Mouse (Mus musculus) midbrain, embryonic 14.5 days (tissue): ENCODE measurements around the gene Fgfbp3. TPM values are rescaled to one million over a fixed set of nuclear protein-coding genes. Genes with fewer than 3 reads are reported as not detected.

Experiments
- ATAC-seq: fragments of 200-750 bp; cut with Nextera tagmentation; 2 replicates; pipeline ENCODE4 v1.8.0; 2017; ENCODE audit warnings: moderate number of reproducible peaks, moderate library complexity; ENCODE audit not compliant: low FRiP score, low TSS enrichment
- DNase-seq: peaks from one replicate; pipeline ENCODE4 v3.0.0-alpha.2; 2015
- H3K27ac ChIP-seq: fragments of 300-500 bp; sonication (generic); replicated peaks from 2 replicates; pipeline ENCODE4 v1.5.1; 2014; ENCODE audit warnings: mild to moderate bottlenecking, low read depth, low read length, moderate library complexity
- H3K27me3 ChIP-seq: fragments of 300-500 bp; sonication (generic); 2 replicates; pipeline ENCODE4 v1.6.1; 2014; ENCODE audit warnings: low read length, control low read depth, mixed read lengths; ENCODE audit not compliant: control insufficient read depth, insufficient read depth
- H3K36me3 ChIP-seq: fragments of 300-500 bp; sonication (generic); 2 replicates; pipeline ENCODE4 v1.6.1; 2014; ENCODE audit warnings: low read length, control low read depth; ENCODE audit not compliant: control insufficient read depth, insufficient read depth
- H3K4me1 ChIP-seq: fragments of 300-500 bp; sonication (generic); 2 replicates; pipeline ENCODE4 v1.6.1; 2014; ENCODE audit warnings: mild to moderate bottlenecking, antibody characterized with exemption, low read length, control low read depth; ENCODE audit not compliant: control insufficient read depth, insufficient read depth
- H3K4me2 ChIP-seq: fragments of 300-500 bp; sonication (generic); 2 replicates; pipeline ENCODE4 v1.6.1; 2014; ENCODE audit warnings: mild to moderate bottlenecking, low read length, moderate library complexity
- H3K4me3 ChIP-seq: fragments of 300-500 bp; sonication (generic); replicated peaks from 2 replicates; pipeline ENCODE4 v1.5.1; 2014; ENCODE audit warnings: low read depth, low read length
- H3K9ac ChIP-seq: fragments of 300-500 bp; sonication (generic); replicated peaks from 2 replicates; pipeline ENCODE4 v1.6.1; 2014; ENCODE audit warnings: mild to moderate bottlenecking, low read length, moderate library complexity
- H3K9me3 ChIP-seq: fragments of 300-500 bp; sonication (generic); 2 replicates; pipeline ENCODE4 v1.6.1; 2016; ENCODE audit warnings: low read length, control low read depth, mixed read lengths; ENCODE audit not compliant: control insufficient read depth
- WGBS: fragments of 180-500 bp; shearing (Covaris S2); extraction: QIAGEN DNeasy Blood & Tissue Kit; methylation state at CpG from one replicate; pipeline ENCODE4 v1.1.7; 2014; 5-methylcytosine and 5-hydroxymethylcytosine counted together
- polyA plus RNA-seq: library from polyadenylated mRNA; unstranded; fragments of >200 nt; fragmentation: Nextera tagmentation; extraction: Ambion mirVana; gene quantifications from 2 replicates; pipeline ENCODE4 v1.2.1, GENCODE M21; 2014

The Fgfbp3 gene
- polyA plus RNA-seq, 1 experiment from 2014 or later, result 50.6 TPM

- no peak overlapping the region for H3K27ac ChIP-seq
- no peak overlapping the region for H3K4me3 ChIP-seq
- peaks cover 2% of the 10 kb centered on the region for H3K4me1 ChIP-seq
- no peak for ATAC-seq
- no peak for DNase-seq
- no peaks in the 10 kb centered on the region for H3K9me3 ChIP-seq
- H3K27me3 ChIP-seq, result no peaks in the 10 kb centered on the region
- H3K36me3 ChIP-seq, result no peaks in the 10 kb centered on the region
- no peak overlapping the region for H3K4me2 ChIP-seq
- no peak overlapping the region for H3K9ac ChIP-seq
Observed at GRCm38 (mm10) chr19:36932097-36932496, 12.7 kb upstream of the Fgfbp3 start.

DNA sequence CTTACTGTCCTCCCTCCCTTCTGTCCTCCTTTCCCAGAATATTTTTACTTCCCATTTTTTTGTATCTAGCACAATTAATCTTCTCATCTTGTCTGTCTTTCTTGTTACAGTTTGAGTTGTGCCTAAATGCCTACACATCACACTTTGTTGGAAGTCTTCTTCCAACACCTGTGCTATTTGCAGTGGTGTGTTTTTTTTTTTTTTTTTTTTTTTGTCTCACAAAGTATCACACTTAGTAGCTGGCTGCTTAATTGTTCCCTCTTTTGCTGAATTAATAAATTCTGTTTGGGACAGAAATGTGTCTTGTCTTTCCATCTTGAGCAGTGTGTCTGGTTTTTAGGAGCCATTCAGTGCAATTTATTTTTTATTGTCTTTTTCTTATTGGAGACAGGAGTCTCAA is 10.4 kb upstream of the Fgfbp3 start:
- Histone ChIP-seq H3K9ac (no peak overlapping the region), H3K4me3 (no peak overlapping the region), H3K9me3 (no peaks in the 10 kb centered on the region), H3K36me3 (no peaks in the 10 kb centered on the region), H3K4me2 (no peak overlapping the region), H3K27ac (no peak overlapping the region), H3K27me3 (no peaks in the 10 kb centered on the region), H3K4me1 (peaks cover 8% of the 10 kb centered on the region)
- DNase-seq (no peak), ATAC-seq (no peak)

DNA sequence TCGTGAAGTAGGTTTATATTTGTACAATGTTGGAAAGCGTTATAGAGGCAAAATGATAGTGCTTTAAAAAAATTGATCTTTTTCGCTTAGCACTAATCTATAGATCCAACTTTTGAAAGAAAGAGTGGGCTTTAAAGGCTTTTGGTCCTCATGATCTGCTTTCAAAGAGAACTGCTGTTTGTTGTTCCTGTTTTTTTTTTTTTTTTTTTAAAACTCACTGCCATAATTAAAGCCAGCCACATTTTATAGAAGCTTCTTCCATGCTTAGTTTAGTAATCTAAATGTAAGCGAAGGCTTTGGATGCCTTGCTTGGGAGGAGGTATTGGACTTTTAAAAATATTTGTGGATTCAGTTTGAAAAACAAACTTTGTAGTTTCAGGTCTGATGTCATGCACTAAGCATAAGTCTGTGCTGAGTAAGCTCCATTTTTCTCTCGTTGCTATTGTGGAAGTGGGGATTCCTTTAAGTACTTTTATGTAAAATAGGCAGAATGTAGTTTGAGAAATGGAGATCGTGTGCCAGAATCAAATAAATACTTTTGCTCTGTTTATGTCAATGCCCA is 8.5 kb upstream of the Fgfbp3 start:
- Histone ChIP-seq H3K9me3 (no peaks in the 10 kb centered on the region), H3K27me3 (no peaks in the 10 kb centered on the region), H3K36me3 (no peaks in the 10 kb centered on the region), H3K27ac (no peak overlapping the region), H3K4me3 (no peak overlapping the region), H3K4me1 (peaks cover 8% of the 10 kb centered on the region), H3K4me2 (peak overlapping the region; percentile 63), H3K9ac (no peak overlapping the region)
- ATAC-seq, result no peak
- DNase-seq, result no peak
- WGBS, result 88% methylated on average over 6 of the region's 6 CpGs

DNA sequence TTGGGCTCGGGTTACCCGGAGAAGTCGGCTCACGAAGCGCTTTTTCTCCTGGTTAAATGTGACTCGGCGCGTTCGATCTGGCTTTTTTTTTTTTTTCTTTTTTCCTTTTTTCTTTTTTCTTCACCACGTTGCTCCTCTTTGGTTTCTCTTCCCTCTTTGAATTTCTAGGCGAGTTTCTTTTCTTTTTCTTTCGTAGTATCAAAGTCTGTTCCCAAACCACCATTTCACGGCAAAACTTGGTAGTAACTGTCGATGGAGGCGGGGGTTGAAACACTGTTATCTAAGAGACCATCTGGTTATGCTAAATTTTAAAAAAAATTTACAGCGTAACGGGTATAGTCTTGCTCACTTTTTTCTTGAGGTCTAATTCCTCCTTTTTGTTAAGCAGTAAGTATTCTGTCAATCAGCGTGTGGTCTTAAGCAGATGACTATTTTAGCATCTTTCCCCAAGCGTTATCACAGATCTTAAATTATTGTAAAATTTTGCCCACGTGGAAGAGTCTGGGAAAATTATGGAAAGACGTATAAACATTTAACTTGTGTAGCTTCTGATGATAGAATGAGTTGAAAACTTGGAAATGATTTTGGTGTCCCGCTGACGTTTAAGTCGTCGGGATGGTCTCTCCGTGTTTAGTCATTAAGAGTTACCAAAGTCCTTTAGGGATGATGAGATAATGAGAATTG is 7.3 kb upstream of the Fgfbp3 start:
- Histone ChIP-seq H3K27me3 (no peaks in the 10 kb centered on the region), H3K27ac (peak overlapping the region; percentile 91), H3K9me3 (no peaks in the 10 kb centered on the region), H3K4me1 (peaks cover 8% of the 10 kb centered on the region), H3K4me3 (peak overlapping the region; percentile 94), H3K36me3 (no peaks in the 10 kb centered on the region), H3K4me2 (peak overlapping the region; percentile 63), H3K9ac (peak overlapping the region; percentile 84)
- WGBS, result 2% methylated on average over 25 of the region's 26 CpGs
- DNase-seq, result no peak
- no peak for ATAC-seq

- DNase-seq, result peak; percentile 96
- no peaks in the 10 kb centered on the region for H3K27me3 ChIP-seq
- H3K36me3 ChIP-seq, result no peaks in the 10 kb centered on the region
- WGBS, result under 1% methylated on average over 92 of the region's 98 CpGs
- peak within 1 kb of the TSS; percentile 91 for H3K27ac ChIP-seq
- peak within 1 kb of the TSS; percentile 84 for H3K9ac ChIP-seq
- ATAC-seq, result peak; percentile 99
- H3K4me3 ChIP-seq, result peak within 1 kb of the TSS; percentile 94
- peak within 1 kb of the TSS; percentile 63 for H3K4me2 ChIP-seq
- no peaks in the 10 kb centered on the region for H3K9me3 ChIP-seq
- peaks cover 8% of the 10 kb centered on the region for H3K4me1 ChIP-seq
Observed at GRCm38 (mm10) chr19:36925671-36926552, 6.5 kb upstream of the Fgfbp3 start, which contains the start of gene Btaf1. Gene Btaf1, plus strand, starts transcription at chr19:36926079.

GRCm38 (mm10) chr19:36922936-36923335 is 3.5 kb upstream of the Fgfbp3 start:
- 69% methylated on average over 3 of the region's 3 CpGs for whole genome bisulfite sequencing

DNA sequence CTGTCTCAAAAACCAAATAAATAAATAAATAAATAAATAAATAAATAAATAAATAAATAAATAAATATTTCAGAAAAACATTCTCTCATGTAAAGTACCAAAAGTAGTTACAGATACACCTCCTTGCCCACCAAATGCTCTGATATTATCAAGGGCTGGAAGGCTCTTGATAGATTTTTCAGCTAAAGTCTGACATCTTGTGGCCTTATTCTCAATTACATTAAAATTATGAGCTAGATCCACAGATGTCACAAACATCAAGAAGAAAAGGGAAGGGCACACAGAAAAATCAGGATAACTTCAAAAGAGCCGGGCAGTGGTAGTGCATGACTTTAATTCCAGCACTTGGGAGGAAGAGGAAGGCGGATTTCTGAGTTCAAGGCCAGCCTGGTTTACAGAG is 2.6 kb upstream of the Fgfbp3 start:
- Histone ChIP-seq H3K27ac (no peak overlapping the region), H3K4me1 (peaks cover 12% of the 10 kb centered on the region), H3K9ac (no peak overlapping the region), H3K4me3 (no peak overlapping the region), H3K4me2 (no peak overlapping the region), H3K9me3 (no peaks in the 10 kb centered on the region), H3K36me3 (no peaks in the 10 kb centered on the region), H3K27me3 (no peaks in the 10 kb centered on the region)
- DNase-seq (peak; percentile 86), ATAC-seq (no peak)
- WGBS, result 34% methylated on average over 2 of the region's 2 CpGs

More at GRCm38 (mm10) chr19:36922936-36923335, 3.5 kb upstream of the Fgfbp3 start:
- Histone ChIP-seq H3K27me3 (no peaks in the 10 kb centered on the region), H3K4me3 (no peak overlapping the region), H3K4me2 (no peak overlapping the region), H3K9ac (no peak overlapping the region), H3K36me3 (no peaks in the 10 kb centered on the region), H3K9me3 (no peaks in the 10 kb centered on the region), H3K4me1 (peaks cover 11% of the 10 kb centered on the region), H3K27ac (no peak overlapping the region)
- ATAC-seq (no peak), DNase-seq (no peak)

GRCm38 (mm10) chr19:36918441-36919301 is 744 bp downstream of the Fgfbp3 start:
- Histone ChIP-seq H3K4me3 (peak overlapping the region; percentile 88), H3K4me1 (peaks cover 7% of the 10 kb centered on the region; the same call in 1 of the 2 replicates), H3K9me3 (no peaks in the 10 kb centered on the region), H3K27me3 (no peaks in the 10 kb centered on the region), H3K4me2 (peak overlapping the region; percentile 75), H3K27ac (peak overlapping the region; percentile 92), H3K9ac (peak overlapping the region; percentile 87), H3K36me3 (no peaks in the 10 kb centered on the region)
- ATAC-seq (peak; percentile 90), DNase-seq (peak; percentile 89)
- under 1% methylated on average over 85 of the region's 85 CpGs for WGBS
